8 mouse cellular contexts compared by ENCODE assay signal in the genomic region with DNA sequence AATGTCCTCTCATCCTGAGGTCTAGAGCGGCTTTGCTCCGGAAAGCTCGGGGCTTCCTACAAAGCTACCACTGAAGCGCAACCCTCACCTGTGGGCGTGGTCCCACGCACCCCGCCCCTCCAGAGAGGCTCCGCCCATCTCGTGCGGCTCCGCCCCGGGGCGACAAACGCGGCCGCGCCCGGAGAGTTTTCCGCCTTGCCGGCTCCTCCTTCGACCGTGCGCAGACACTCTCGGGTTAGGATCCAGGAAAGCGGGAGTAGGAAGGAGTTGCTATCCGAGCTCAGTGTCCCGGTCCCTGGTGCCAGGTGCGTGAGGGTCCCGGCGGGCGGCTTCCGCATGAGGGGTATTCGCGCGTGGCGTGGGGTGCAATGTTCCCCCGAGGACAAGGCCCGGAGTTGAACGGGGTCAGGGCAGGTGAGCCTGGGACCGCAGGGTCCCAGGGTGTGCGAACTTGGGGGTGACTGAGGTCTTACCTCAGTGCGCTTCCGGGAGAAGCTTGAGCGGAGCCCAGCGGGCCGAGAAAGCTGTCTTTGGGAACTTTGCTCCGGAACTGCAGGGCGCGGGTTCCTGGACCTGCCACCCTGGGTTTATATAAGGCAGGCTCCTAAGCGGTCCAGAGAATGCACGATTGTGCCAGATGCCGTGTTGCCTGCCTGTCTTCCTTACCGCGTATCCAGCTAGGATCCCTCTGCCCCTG. TPM values are rescaled to one million over a fixed set of nuclear protein-coding genes. Genes with fewer than 3 reads are reported as not detected.
A peak's percentile ranks its signal among the peaks of the same experiment; 100 is the strongest.
DNase-seq lines count a peak whose midpoint lies in the region; ATAC-seq and TF ChIP-seq lines count a peak whose summit lies in the region.

A gene (plus strand): TSS at position 166 of the 697 bp plus-strand sequence.

- no peak for TF ChIP-seq CTCF in intestine, postnatal 0 days (IDR thresholded peaks at IDR 0.05; ENCODE audit: low read depth)

- no peaks in the 10 kb centered on the region for H3K27me3 ChIP-seq in intestine, postnatal 0 days (replicated peaks; ENCODE audit: control insufficient read depth, insufficient read depth, low read length)
- H3K27me3 ChIP-seq in limb, embryonic 14.5 days (ENCODE audit: control insufficient read depth, insufficient read depth, low read length), result peaks cover 12% of the 10 kb centered on the region
- H3K27me3 ChIP-seq in midbrain, embryonic 16.5 days (ENCODE audit: control insufficient read depth, insufficient read depth, low read depth, low read length), result peaks cover 17% of the 10 kb centered on the region

- peak; percentile 95 for ATAC-seq in granulocyte monocyte progenitor cell, adult 5-6 weeks (replicated peaks; ENCODE audit: poor library complexity, severe bottlenecking)
- ATAC-seq in intestine, postnatal 0 days, result peak; percentile 81
- peak; percentile 87 for ATAC-seq in limb, embryonic 14.5 days (ENCODE audit: low FRiP score, low read depth)
- no peak for ATAC-seq in midbrain, embryonic 16.5 days

- TF ChIP-seq POLR2A in limb, embryonic 14.5 days (IDR thresholded peaks at IDR 0.05; ENCODE audit: borderline replicate concordance, extremely low read depth, insufficient read depth, insufficient read length), result no peak

- no peaks in the 10 kb centered on the region for H3K36me3 ChIP-seq in intestine, postnatal 0 days (ENCODE audit: control insufficient read depth, insufficient read depth)
- no peaks in the 10 kb centered on the region for H3K36me3 ChIP-seq in limb, embryonic 14.5 days (ENCODE audit: control insufficient read depth, insufficient read depth, low read length)
- no peaks in the 10 kb centered on the region for H3K36me3 ChIP-seq in midbrain, embryonic 16.5 days (ENCODE audit: control insufficient read depth, insufficient read depth, low read length)

- DNase-seq in left cerebral cortex, adult 18-20 months (ENCODE audit: low spot score in 2 of 2), result peak; percentile 71 to 83
- DNase-seq in left cerebral cortex, adult 11 months (ENCODE audit: low spot score), result no peak
- DNase-seq in embryo, embryonic 9.5 days (ENCODE audit: extremely low spot score), result peak; percentile 82
- peak; percentile 67 for DNase-seq in limb, embryonic 14.5 days (ENCODE audit: low spot score)
- peak; percentile 83 to 87 for DNase-seq in spleen, postnatal 14 days (ENCODE audit: low spot score in 2 of 2)

- peak within 1 kb of the TSS; percentile 85 for H3K4me2 ChIP-seq in intestine, postnatal 0 days (replicated peaks; ENCODE audit: low read depth)
- H3K4me2 ChIP-seq in limb, embryonic 14.5 days (replicated peaks; ENCODE audit: low read depth, low read length, severe bottlenecking), result peak within 1 kb of the TSS; percentile 97
- H3K4me2 ChIP-seq in midbrain, embryonic 16.5 days (ENCODE audit: low read length), result peak within 1 kb of the TSS; percentile 92

- H3K4me1 ChIP-seq in intestine, postnatal 0 days (replicated peaks; ENCODE audit: control insufficient read depth, insufficient read depth, low read length), result peaks cover 6% of the 10 kb centered on the region
- no peaks in the 10 kb centered on the region; the same call in 1 of the 2 replicates for H3K4me1 ChIP-seq in limb, embryonic 14.5 days (ENCODE audit: control insufficient read depth, insufficient read depth, low read length)
- H3K4me1 ChIP-seq in midbrain, embryonic 16.5 days (ENCODE audit: control insufficient read depth, insufficient read depth, low read length), result peaks cover 9% of the 10 kb centered on the region; the same call in 1 of the 2 replicates

- under 1% methylated on average over 54 of the region's 54 CpGs for WGBS in intestine, postnatal 0 days
- under 1% methylated on average over 53 of the region's 54 CpGs for WGBS in limb, embryonic 14.5 days
- WGBS in midbrain, embryonic 16.5 days, result under 1% methylated on average over 54 of the region's 54 CpGs

- peak within 1 kb of the TSS; percentile 76 for H3K4me3 ChIP-seq in intestine, postnatal 0 days (ENCODE audit: low read depth, low read length)
- peak within 1 kb of the TSS; percentile 74 for H3K4me3 ChIP-seq in limb, embryonic 14.5 days (replicated peaks; ENCODE audit: low read length)
- peak within 1 kb of the TSS; percentile 48 for H3K4me3 ChIP-seq in midbrain, embryonic 16.5 days (ENCODE audit: low read depth, low read length)

- H3K9ac ChIP-seq in intestine, postnatal 0 days (ENCODE audit: low read depth, low read length), result peak within 1 kb of the TSS; percentile 84
- peak within 1 kb of the TSS; percentile 63 for H3K9ac ChIP-seq in limb, embryonic 14.5 days (ENCODE audit: low read depth, low read length, severe bottlenecking)
- H3K9ac ChIP-seq in midbrain, embryonic 16.5 days (ENCODE audit: low read depth, low read length), result peak within 1 kb of the TSS; percentile 39; the same call in 1 of the 2 replicates

- no peaks in the 10 kb centered on the region for H3K9me3 ChIP-seq in intestine, postnatal 0 days (ENCODE audit: control insufficient read depth)
- H3K9me3 ChIP-seq in limb, embryonic 14.5 days (ENCODE audit: control insufficient read depth, low read length), result no peaks in the 10 kb centered on the region
- H3K9me3 ChIP-seq in midbrain, embryonic 16.5 days (replicated peaks; ENCODE audit: control insufficient read depth, low read length, poor library complexity, severe bottlenecking), result no peaks in the 10 kb centered on the region

- peak within 1 kb of the TSS; percentile 94 for H3K27ac ChIP-seq in intestine, postnatal 0 days (ENCODE audit: low read depth, low read length)
- no peak within 1 kb of the TSS for H3K27ac ChIP-seq in limb, embryonic 14.5 days (replicated peaks; ENCODE audit: low read depth, low read length)
- no peak within 1 kb of the TSS for H3K27ac ChIP-seq in midbrain, embryonic 16.5 days (ENCODE audit: low read length)

RNA-seq across cellular contexts. Expression of the gene that starts here (rescaled TPM):
- 10 to 100 TPM; 45.7 to 45.8 TPM for total RNA-seq in left cerebral cortex, adult 18-20 months (2021)
- 39.6 and 41.1 TPM in 2 replicates for total RNA-seq in granulocyte monocyte progenitor cell, adult 5-6 weeks (2014; fragmentation: Nextera tagmentation)
- total RNA-seq in granulocyte monocyte progenitor cell, adult 5-6 weeks (2017), result 7.2 and 9.7 TPM in 2 replicates
- 82.3 and 86.7 TPM in 2 replicates for polyA plus RNA-seq in intestine, postnatal 0 days (2015; fragmentation: Nextera tagmentation; extraction: Ambion mirVana)
- polyA plus RNA-seq in limb, embryonic 14.5 days (2012; rRNA removed), result 20.3 and 22.4 TPM in 2 replicates
- polyA plus RNA-seq in limb, embryonic 14.5 days (2014; fragmentation: Nextera tagmentation; extraction: Ambion mirVana), result 18.7 and 20.5 TPM in 2 replicates
- 1.8 and 2.4 TPM in 2 replicates for polyA plus RNA-seq in midbrain, embryonic 16.5 days (2015; fragmentation: Nextera tagmentation; extraction: Ambion mirVana)
